Mouse (Mus musculus): Measurements from ENCODE around the gene Cldn7. TPM values are rescaled to one million over a fixed set of nuclear protein-coding genes. Genes with fewer than 3 reads are reported as not detected.

The Cldn7 gene
- polyA plus RNA-seq, 1 experiment from 2014 or later = 11.7 TPM

DNA sequence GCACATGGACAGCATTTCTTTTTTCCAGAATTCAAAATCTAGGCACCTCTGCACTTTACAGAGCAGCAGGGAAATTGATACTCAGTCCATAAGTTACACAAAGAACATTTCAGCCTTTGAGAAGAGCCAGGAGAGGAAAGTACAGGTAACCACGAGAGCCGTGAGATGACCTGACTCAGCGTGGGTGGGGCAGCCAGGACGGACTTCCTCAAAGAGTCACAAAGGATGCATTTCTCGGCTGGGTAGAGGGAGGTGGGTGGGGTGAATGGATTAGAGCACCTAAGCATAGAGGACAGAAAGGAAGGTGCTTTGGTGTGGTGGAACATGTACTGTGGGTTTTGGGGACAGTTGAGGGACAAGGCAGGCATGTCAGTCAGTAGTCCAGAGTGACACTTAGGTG lies 2.7 kb upstream of the Cldn7 start:
- Histone ChIP-seq H3K36me3 (ENCODE audit: control insufficient read depth, insufficient read depth) (no peaks in the 10 kb centered on the region), H3K9ac (ENCODE audit: low read depth, low read length) (no peak overlapping the region), H3K27me3 (ENCODE audit: control insufficient read depth, insufficient read depth, low read depth, low read length) (peaks cover 54% of the 10 kb centered on the region), H3K4me2 (ENCODE audit: low read depth, low read length) (no peak overlapping the region), H3K9me3 (replicated peaks; ENCODE audit: control insufficient read depth, low read length) (no peaks in the 10 kb centered on the region), H3K4me1 (ENCODE audit: control insufficient read depth, low read depth, low read length) (peaks cover 13% of the 10 kb centered on the region), H3K27ac (ENCODE audit: low read length) (no peak overlapping the region), H3K4me3 (ENCODE audit: low read depth, low read length) (no peak overlapping the region)
- WGBS (ENCODE audit: insufficient replicate concordance) = 7% methylated on average over 5 of the region's 5 CpGs
- ATAC-seq (ENCODE audit: low read depth) = no peak

GRCm38 (mm10) chr11:69965271-69966005 lies 859 bp downstream of the Cldn7 start:
- Histone ChIP-seq H3K27me3 (ENCODE audit: control insufficient read depth, insufficient read depth, low read depth, low read length) (peaks cover 62% of the 10 kb centered on the region), H3K36me3 (ENCODE audit: control insufficient read depth, insufficient read depth) (peaks cover 4% of the 10 kb centered on the region; the same call in 1 of the 2 replicates), H3K4me1 (ENCODE audit: control insufficient read depth, low read depth, low read length) (peaks cover 14% of the 10 kb centered on the region), H3K4me3 (ENCODE audit: low read depth, low read length) (peak overlapping the region; percentile 34), H3K27ac (ENCODE audit: low read length) (no peak overlapping the region), H3K9ac (ENCODE audit: low read depth, low read length) (no peak overlapping the region), H3K4me2 (ENCODE audit: low read depth, low read length) (peak overlapping the region; percentile 41), H3K9me3 (replicated peaks; ENCODE audit: control insufficient read depth, low read length) (no peaks in the 10 kb centered on the region)
- 4% methylated on average over 47 of the region's 49 CpGs for WGBS (ENCODE audit: insufficient replicate concordance)
- no peak for ATAC-seq (ENCODE audit: low read depth)

- peaks cover 4% of the 10 kb centered on the region; the same call in 1 of the 2 replicates for H3K36me3 ChIP-seq (ENCODE audit: control insufficient read depth, insufficient read depth)
- no peak overlapping the region for H3K27ac ChIP-seq (ENCODE audit: low read length)
- H3K4me2 ChIP-seq (ENCODE audit: low read depth, low read length) = peak overlapping the region; percentile 59
- no peaks in the 10 kb centered on the region for H3K9me3 ChIP-seq (replicated peaks; ENCODE audit: control insufficient read depth, low read length)
- H3K27me3 ChIP-seq (ENCODE audit: control insufficient read depth, insufficient read depth, low read depth, low read length) = peaks cover 62% of the 10 kb centered on the region
- ATAC-seq (ENCODE audit: low read depth) = peak; percentile 64
- 1% methylated on average over 58 of the region's 59 CpGs for WGBS (ENCODE audit: insufficient replicate concordance)
- peak overlapping the region; percentile 44 for H3K4me3 ChIP-seq (ENCODE audit: low read depth, low read length)
- H3K9ac ChIP-seq (ENCODE audit: low read depth, low read length) = no peak overlapping the region
- peaks cover 14% of the 10 kb centered on the region for H3K4me1 ChIP-seq (ENCODE audit: control insufficient read depth, low read depth, low read length)
These were observed 1.7 kb downstream of the Cldn7 start for GRCm38 (mm10) chr11:69966006-69966859.

- H3K9me3 ChIP-seq (replicated peaks; ENCODE audit: control insufficient read depth, low read length) = no peaks in the 10 kb centered on the region
- WGBS (ENCODE audit: insufficient replicate concordance) = 29% methylated on average over 17 of the region's 17 CpGs
- H3K9ac ChIP-seq (ENCODE audit: low read depth, low read length) = no peak overlapping the region
- H3K4me3 ChIP-seq (ENCODE audit: low read depth, low read length) = peak overlapping the region; percentile 44
- peaks cover 4% of the 10 kb centered on the region; the same call in 1 of the 2 replicates for H3K36me3 ChIP-seq (ENCODE audit: control insufficient read depth, insufficient read depth)
- H3K27ac ChIP-seq (ENCODE audit: low read length) = no peak overlapping the region
- H3K4me1 ChIP-seq (ENCODE audit: control insufficient read depth, low read depth, low read length) = peaks cover 14% of the 10 kb centered on the region
- peaks cover 58% of the 10 kb centered on the region for H3K27me3 ChIP-seq (ENCODE audit: control insufficient read depth, insufficient read depth, low read depth, low read length)
- H3K4me2 ChIP-seq (ENCODE audit: low read depth, low read length) = peak overlapping the region; percentile 59
- ATAC-seq (ENCODE audit: low read depth) = no peak
These were observed 2.4 kb downstream of the Cldn7 start for GRCm38 (mm10) chr11:69966860-69967517.

DNA sequence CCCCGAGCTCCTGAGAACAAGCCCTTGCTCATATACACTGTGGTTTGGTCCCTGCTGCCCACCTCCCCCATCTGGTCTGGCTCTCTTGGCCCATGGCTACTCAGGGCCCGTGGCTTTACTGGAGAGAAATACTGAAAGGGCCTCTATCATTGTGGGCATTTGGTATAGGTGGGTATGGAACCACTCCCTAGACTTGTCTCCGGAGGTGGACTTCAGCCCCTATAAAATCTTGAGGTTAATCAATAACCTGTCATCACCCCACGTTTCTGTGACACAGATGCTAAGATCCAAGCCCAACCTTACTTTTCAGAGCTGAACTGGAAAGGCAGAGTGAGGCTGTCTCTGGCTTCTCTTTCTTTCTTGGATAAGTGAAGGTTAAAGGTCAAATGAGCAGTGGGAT lies 4.2 kb downstream of the Cldn7 start:
- Histone ChIP-seq H3K27me3 (ENCODE audit: control insufficient read depth, insufficient read depth, low read depth, low read length) (peaks cover 41% of the 10 kb centered on the region), H3K4me1 (ENCODE audit: control insufficient read depth, low read depth, low read length) (peaks cover 14% of the 10 kb centered on the region), H3K9me3 (replicated peaks; ENCODE audit: control insufficient read depth, low read length) (no peaks in the 10 kb centered on the region), H3K36me3 (ENCODE audit: control insufficient read depth, insufficient read depth) (peaks cover 7% of the 10 kb centered on the region), H3K9ac (ENCODE audit: low read depth, low read length) (no peak overlapping the region), H3K27ac (ENCODE audit: low read length) (no peak overlapping the region), H3K4me3 (ENCODE audit: low read depth, low read length) (no peak overlapping the region), H3K4me2 (ENCODE audit: low read depth, low read length) (no peak overlapping the region)
- WGBS (ENCODE audit: insufficient replicate concordance) = 63% methylated on average over 4 of the region's 4 CpGs
- no peak for ATAC-seq (ENCODE audit: low read depth)

- Histone ChIP-seq H3K27me3 (ENCODE audit: control insufficient read depth, insufficient read depth, low read depth, low read length) (peaks cover 27% of the 10 kb centered on the region), H3K9me3 (replicated peaks; ENCODE audit: control insufficient read depth, low read length) (no peaks in the 10 kb centered on the region), H3K4me1 (ENCODE audit: control insufficient read depth, low read depth, low read length) (peaks cover 13% of the 10 kb centered on the region), H3K27ac (ENCODE audit: low read length) (no peak overlapping the region), H3K4me3 (ENCODE audit: low read depth, low read length) (no peak overlapping the region), H3K36me3 (ENCODE audit: control insufficient read depth, insufficient read depth) (peaks cover 12% of the 10 kb centered on the region), H3K4me2 (ENCODE audit: low read depth, low read length) (no peak overlapping the region), H3K9ac (ENCODE audit: low read depth, low read length) (no peak overlapping the region)
- ATAC-seq (ENCODE audit: low read depth) = no peak
- WGBS (ENCODE audit: insufficient replicate concordance) = 79% methylated on average over 6 of the region's 6 CpGs
These were observed 5.6 kb downstream of the Cldn7 start for GRCm38 (mm10) chr11:69970222-69970621.

DNA sequence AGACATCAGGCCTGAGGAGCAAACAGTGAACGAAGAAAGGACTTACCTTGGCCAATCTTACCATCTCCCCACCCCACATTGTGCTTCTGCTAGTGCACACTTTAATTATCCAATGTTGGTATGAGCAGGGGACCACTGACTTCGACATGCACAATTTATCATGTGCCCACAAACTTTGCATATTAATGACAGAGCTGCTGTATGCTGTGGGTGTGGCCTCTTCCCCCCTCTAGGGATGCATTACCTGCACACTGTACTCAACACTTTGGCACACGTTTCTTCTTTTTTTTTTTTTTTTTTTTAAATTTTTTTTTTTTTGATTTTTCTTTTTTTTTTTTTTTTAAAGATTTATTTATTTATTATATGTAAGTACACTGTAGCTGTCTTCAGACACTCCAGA lies 6.2 kb downstream of the Cldn7 start:
- Histone ChIP-seq H3K9me3 (replicated peaks; ENCODE audit: control insufficient read depth, low read length) (no peaks in the 10 kb centered on the region), H3K4me1 (ENCODE audit: control insufficient read depth, low read depth, low read length) (peaks cover 10% of the 10 kb centered on the region), H3K4me2 (ENCODE audit: low read depth, low read length) (no peak overlapping the region), H3K27ac (ENCODE audit: low read length) (no peak overlapping the region), H3K36me3 (ENCODE audit: control insufficient read depth, insufficient read depth) (peaks cover 15% of the 10 kb centered on the region), H3K9ac (ENCODE audit: low read depth, low read length) (no peak overlapping the region), H3K27me3 (ENCODE audit: control insufficient read depth, insufficient read depth, low read depth, low read length) (peaks cover 21% of the 10 kb centered on the region), H3K4me3 (ENCODE audit: low read depth, low read length) (no peak overlapping the region)
- 59% methylated on average over 3 of the region's 3 CpGs for WGBS (ENCODE audit: insufficient replicate concordance)
- ATAC-seq (ENCODE audit: low read depth) = no peak

DNA sequence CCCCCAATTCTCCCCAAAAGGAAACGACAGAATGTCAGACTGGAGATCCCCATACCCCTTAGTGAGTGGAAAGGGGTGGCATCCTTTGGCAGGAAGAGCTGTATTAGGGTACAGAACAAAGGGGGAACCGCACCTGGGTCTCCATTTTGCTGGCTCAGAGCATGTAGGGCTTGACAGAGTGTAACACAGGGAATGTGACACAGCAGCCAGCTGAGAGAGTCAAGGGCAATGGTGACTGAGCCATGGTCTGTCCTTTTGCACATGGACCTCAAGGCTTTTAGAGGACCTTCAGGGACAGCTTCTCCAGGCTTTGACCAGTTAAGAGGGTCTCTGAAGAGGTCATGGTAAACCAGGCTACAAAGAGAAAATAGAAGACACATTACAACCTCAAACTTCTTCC lies 10.3 kb downstream of the Cldn7 start:
- no peaks in the 10 kb centered on the region for H3K9me3 ChIP-seq (replicated peaks; ENCODE audit: control insufficient read depth, low read length)
- H3K27me3 ChIP-seq (ENCODE audit: control insufficient read depth, insufficient read depth, low read depth, low read length) = no peaks in the 10 kb centered on the region
- 79% methylated on average over 2 of the region's 2 CpGs for WGBS (ENCODE audit: insufficient replicate concordance)
- no peak overlapping the region for H3K4me3 ChIP-seq (ENCODE audit: low read depth, low read length)
- no peak overlapping the region for H3K27ac ChIP-seq (ENCODE audit: low read length)
- H3K4me2 ChIP-seq (ENCODE audit: low read depth, low read length) = no peak overlapping the region
- H3K9ac ChIP-seq (ENCODE audit: low read depth, low read length) = no peak overlapping the region
- H3K4me1 ChIP-seq (ENCODE audit: control insufficient read depth, low read depth, low read length) = peaks cover 7% of the 10 kb centered on the region
- no peak for ATAC-seq (ENCODE audit: low read depth)
- H3K36me3 ChIP-seq (ENCODE audit: control insufficient read depth, insufficient read depth) = peaks cover 13% of the 10 kb centered on the region
